Mouse (Mus musculus) neural tube, embryonic 11.5 days (tissue): ENCODE data around the gene Bend7. TPM values are rescaled to one million over a fixed set of nuclear protein-coding genes. Genes with fewer than 3 reads are reported as not detected.

Experiments used
- ATAC-seq: fragments of 200-750 bp; cut with Nextera tagmentation; 2 replicates; pipeline ENCODE4 v1.8.0; 2017; ENCODE audit warnings: moderate number of reproducible peaks, mild to moderate bottlenecking, moderate TSS enrichment, moderate library complexity; ENCODE audit not compliant: insufficient read depth, low FRiP score, low TSS enrichment
- DNase-seq: peaks from one replicate; pipeline ENCODE4 v3.0.0-alpha.2; 2015; ENCODE audit warnings: low spot score
- H3K27ac ChIP-seq: fragments of 300-500 bp; sonication (generic); 2 replicates; pipeline ENCODE4 v1.5.1; 2014; ENCODE audit warnings: low read depth, mild to moderate bottlenecking, low read length
- H3K27me3 ChIP-seq: fragments of 300-500 bp; sonication (generic); 2 replicates; pipeline ENCODE4 v1.6.1; 2014; ENCODE audit warnings: mild to moderate bottlenecking, low read length, mixed read lengths; ENCODE audit not compliant: control insufficient read depth, insufficient read depth
- H3K36me3 ChIP-seq: fragments of 300-500 bp; sonication (generic); 2 replicates; pipeline ENCODE4 v1.6.1; 2014; ENCODE audit warnings: mild to moderate bottlenecking, low read length, moderate library complexity, mixed read lengths; ENCODE audit not compliant: control insufficient read depth, insufficient read depth
- H3K4me1 ChIP-seq: fragments of 300-500 bp; sonication (generic); 2 replicates; pipeline ENCODE4 v1.6.1; 2014; ENCODE audit warnings: low read length, mixed read lengths; ENCODE audit not compliant: control insufficient read depth, insufficient read depth
- H3K4me2 ChIP-seq: fragments of 300-500 bp; sonication (generic); 2 replicates; pipeline ENCODE4 v1.6.1; 2014; ENCODE audit warnings: low read depth, mild to moderate bottlenecking, moderate library complexity
- H3K4me3 ChIP-seq: fragments of 300-500 bp; sonication (generic); 2 replicates; pipeline ENCODE4 v1.5.1; 2014; ENCODE audit warnings: low read depth, low read length
- H3K9ac ChIP-seq: fragments of 300-500 bp; sonication (generic); 2 replicates; pipeline ENCODE4 v1.6.1; 2014; ENCODE audit warnings: mild to moderate bottlenecking, low read length
- H3K9me3 ChIP-seq: fragments of 300-500 bp; sonication (generic); 2 replicates; pipeline ENCODE4 v1.6.1; 2016; ENCODE audit warnings: low read length; ENCODE audit not compliant: control insufficient read depth
- WGBS: fragments of 180-500 bp; shearing (Covaris S2); extraction: QIAGEN DNeasy Blood & Tissue Kit; methylation state at CpG from one replicate; pipeline ENCODE4 v1.1.7; 2014; 5-methylcytosine and 5-hydroxymethylcytosine counted together
- polyA plus RNA-seq: library from polyadenylated mRNA; unstranded; fragments of >200 nt; fragmentation: Nextera tagmentation; extraction: Ambion mirVana; gene quantifications from 2 replicates; pipeline ENCODE4 v1.2.1, GENCODE M21; 2014

The Bend7 gene
- polyA plus RNA-seq, 1 experiment from 2014 or later, result 4.0 TPM

DNA sequence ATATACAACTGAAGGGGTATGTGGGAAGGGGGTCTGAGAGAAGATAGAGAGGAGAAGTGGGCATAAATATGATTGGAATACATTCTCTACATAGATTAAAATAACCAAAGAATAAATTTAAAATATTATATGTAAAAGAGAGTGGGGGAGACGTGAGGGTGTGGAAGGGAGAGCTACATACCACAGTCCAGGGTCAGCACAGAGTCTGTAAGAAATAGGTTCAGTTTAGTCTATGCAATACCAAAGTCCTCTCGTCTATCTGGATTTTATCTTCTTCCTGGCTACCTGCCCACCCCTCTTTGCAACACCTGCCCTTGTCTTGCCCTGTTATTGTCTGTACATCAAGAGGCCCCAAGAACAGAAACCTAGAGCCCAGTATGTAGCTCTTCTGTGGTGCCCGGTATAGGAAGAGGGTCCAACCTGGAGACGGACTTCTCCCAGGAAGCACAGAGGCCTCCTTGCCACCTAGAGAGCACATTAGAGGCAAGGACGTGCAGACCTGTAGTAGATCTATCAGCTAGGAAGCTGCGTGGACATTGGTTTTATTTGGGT, 110.9 kb downstream of the Bend7 start:
- WGBS, result 86% methylated on average over 6 of the region's 6 CpGs
- Histone ChIP-seq H3K4me2 (no peak overlapping the region), H3K27ac (no peak overlapping the region), H3K36me3 (no peaks in the 10 kb centered on the region), H3K4me3 (no peak overlapping the region), H3K4me1 (no peaks in the 10 kb centered on the region), H3K9ac (no peak overlapping the region), H3K9me3 (no peaks in the 10 kb centered on the region), H3K27me3 (no peaks in the 10 kb centered on the region)
- DNase-seq (no peak), ATAC-seq (no peak)

DNA sequence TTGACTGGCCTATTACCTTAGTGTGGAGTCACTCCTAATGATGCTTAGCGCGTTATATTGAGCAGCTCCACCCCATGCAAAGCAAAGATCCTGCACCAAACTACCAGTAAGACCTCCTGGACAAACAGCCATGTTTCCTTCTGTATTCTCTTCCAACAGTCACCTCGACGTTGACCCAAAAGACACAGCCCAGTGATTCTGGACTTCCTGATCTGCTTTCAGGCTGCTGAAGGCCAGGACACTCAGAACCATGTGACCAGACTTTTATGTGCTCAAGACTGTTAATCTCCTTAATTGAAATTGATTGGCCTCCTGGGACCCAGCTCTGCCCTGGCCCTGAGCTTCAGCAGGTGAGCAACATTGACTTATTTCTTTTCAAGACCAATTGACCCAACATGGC, 111.4 kb downstream of the Bend7 start:
- no peak for DNase-seq
- ATAC-seq, result no peak
- Histone ChIP-seq H3K27ac (no peak overlapping the region), H3K36me3 (no peaks in the 10 kb centered on the region), H3K4me3 (no peak overlapping the region), H3K27me3 (no peaks in the 10 kb centered on the region), H3K4me1 (no peaks in the 10 kb centered on the region), H3K4me2 (no peak overlapping the region), H3K9me3 (no peaks in the 10 kb centered on the region), H3K9ac (no peak overlapping the region)
- 82% methylated on average over 4 of the region's 4 CpGs for WGBS

DNA sequence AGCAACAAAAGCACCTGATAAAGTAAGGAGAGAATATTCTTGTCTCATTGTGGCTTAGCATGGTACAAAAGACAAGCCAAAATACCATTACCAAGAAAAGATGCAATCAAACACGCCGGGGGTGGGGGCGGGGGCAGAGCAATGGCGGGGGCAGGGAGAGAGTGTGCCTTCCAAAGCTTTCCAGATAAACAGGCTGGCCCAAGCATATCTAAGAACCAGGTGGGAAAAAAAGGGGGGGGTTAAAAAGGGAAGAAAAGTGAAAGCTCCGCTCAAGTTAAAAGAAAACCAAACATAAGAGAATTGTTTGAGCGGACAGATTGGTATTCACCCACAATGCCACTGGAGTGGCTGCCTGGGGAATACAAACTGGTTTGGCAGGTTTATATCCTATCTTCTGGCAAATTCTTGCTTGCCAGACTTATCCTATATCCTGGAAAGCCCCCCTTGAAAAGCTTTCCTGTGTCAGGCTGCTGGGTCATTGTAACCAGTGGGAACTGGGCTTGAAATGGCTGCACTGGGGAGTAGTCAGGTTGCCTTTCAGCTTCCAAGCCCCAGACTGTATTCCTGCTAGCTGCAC, 111.9 kb downstream of the Bend7 start:
- Histone ChIP-seq H3K4me3 (no peak overlapping the region), H3K36me3 (no peaks in the 10 kb centered on the region), H3K9ac (no peak overlapping the region), H3K9me3 (no peaks in the 10 kb centered on the region), H3K27ac (no peak overlapping the region), H3K27me3 (no peaks in the 10 kb centered on the region), H3K4me1 (no peaks in the 10 kb centered on the region), H3K4me2 (no peak overlapping the region)
- ATAC-seq, result no peak
- DNase-seq, result no peak
- WGBS, result 87% methylated on average over 6 of the region's 6 CpGs

GRCm38 (mm10) chr2:4831493-4831892, 113.9 kb downstream of the Bend7 start:
- DNase-seq (no peak), ATAC-seq (no peak)

GRCm38 (mm10) chr2:4832166-4832565, 114.5 kb downstream of the Bend7 start:
- H3K27ac ChIP-seq, result no peak overlapping the region
- no peaks in the 10 kb centered on the region for H3K27me3 ChIP-seq
- DNase-seq, result no peak
- H3K4me3 ChIP-seq, result no peak overlapping the region
- 78% methylated on average over 4 of the region's 4 CpGs for WGBS
- H3K9me3 ChIP-seq, result no peaks in the 10 kb centered on the region
- no peaks in the 10 kb centered on the region for H3K4me1 ChIP-seq
- no peaks in the 10 kb centered on the region for H3K36me3 ChIP-seq
- H3K4me2 ChIP-seq, result no peak overlapping the region
- no peak overlapping the region for H3K9ac ChIP-seq
- no peak for ATAC-seq

More at GRCm38 (mm10) chr2:4831493-4831892, 113.9 kb downstream of the Bend7 start:
- no peak overlapping the region for H3K27ac ChIP-seq
- H3K27me3 ChIP-seq, result no peaks in the 10 kb centered on the region
- H3K4me3 ChIP-seq, result no peak overlapping the region
- no peaks in the 10 kb centered on the region for H3K4me1 ChIP-seq
- no peaks in the 10 kb centered on the region for H3K36me3 ChIP-seq
- no peak overlapping the region for H3K9ac ChIP-seq
- no peak overlapping the region for H3K4me2 ChIP-seq
- WGBS, result 79% methylated on average over 4 of the region's 4 CpGs
- H3K9me3 ChIP-seq, result no peaks in the 10 kb centered on the region

DNA sequence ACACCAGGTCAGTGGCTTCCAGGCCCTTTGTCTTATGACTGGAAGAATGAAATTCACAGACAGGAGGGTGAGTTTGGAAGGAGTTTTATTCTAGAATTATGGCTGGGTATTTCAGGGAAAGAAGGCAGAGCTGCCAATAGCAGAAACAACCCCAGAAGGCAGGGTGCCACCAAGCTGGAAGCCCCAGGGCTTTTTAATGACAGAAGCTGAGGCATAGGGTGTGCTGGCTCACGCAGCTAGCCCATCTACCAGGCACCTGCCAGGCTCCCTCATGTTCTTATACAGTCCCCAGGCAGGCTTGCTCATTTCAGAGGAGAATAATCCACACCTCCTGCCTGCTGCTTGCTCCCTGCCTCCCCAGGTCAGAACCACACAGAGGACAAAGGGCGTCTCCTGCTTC, 131.8 kb downstream of the Bend7 start:
- WGBS, result 69% methylated on average over 2 of the region's 2 CpGs
- no peak overlapping the region for H3K9ac ChIP-seq
- DNase-seq (no peak), ATAC-seq (no peak)
- no peak overlapping the region for H3K4me2 ChIP-seq
- H3K27me3 ChIP-seq, result no peaks in the 10 kb centered on the region
- H3K27ac ChIP-seq, result no peak overlapping the region
- H3K4me3 ChIP-seq, result no peak overlapping the region
- no peaks in the 10 kb centered on the region for H3K4me1 ChIP-seq
- H3K36me3 ChIP-seq, result no peaks in the 10 kb centered on the region
- no peaks in the 10 kb centered on the region for H3K9me3 ChIP-seq

Other genes starting within 250 kb of the Bend7 start
- 48.6 and 51.6 TPM in 2 replicates for gene Prpf18, start 65.7 kb upstream of the Bend7 start, polyA plus RNA-seq
- 123 and 126 TPM in 2 replicates for gene Sephs1, start 163.7 kb downstream of the Bend7 start, polyA plus RNA-seq
- 39.5 and 41.7 TPM in 2 replicates for gene Phyh, start 201.2 kb downstream of the Bend7 start, polyA plus RNA-seq